Mouse (Mus musculus): ENCODE data around the gene Cpsf2. TPM values are rescaled to one million over a fixed set of nuclear protein-coding genes. Genes with fewer than 3 reads are reported as not detected.

Gene Cpsf2
- total and polyA plus RNA-seq, 3 experiments, result 32.7 to 42.0 (median 34.6) TPM

GRCm38 (mm10) chr12:101974571-101974970, 1.2 kb upstream of the Cpsf2 start:
- Histone ChIP-seq H3K79me2 (replicated peaks; ENCODE audit: control insufficient read depth, extremely low read depth, insufficient read depth, poor library complexity, severe bottlenecking) (peaks cover 64% of the 10 kb centered on the region), H3K4me3 (replicated peaks in 1 of 3; ENCODE audit: low read depth in 2 of 3, low read length in 2 of 3, poor library complexity in 1 of 3) (peak overlapping the region; percentile 81 to 91 (median 91)), H3K4me1 (ENCODE audit: control insufficient read depth in 1 of 2, insufficient read depth in 2 of 2) (peaks cover 6 to 66% of the 10 kb centered on the region in 2 experiments; a peak in 3 of 4 replicates), H3K9me3 (replicated peaks; ENCODE audit: low read length) (no peaks in the 10 kb centered on the region), H3K4me2 (ENCODE audit: insufficient read depth, low read depth, poor library complexity, severe bottlenecking) (peak overlapping the region; percentile 79), H3K9ac (ENCODE audit: insufficient read depth, low read depth) (peak overlapping the region; percentile 90), H3K36me3 (replicated peaks in 1 of 2; ENCODE audit: control insufficient read depth in 1 of 2, insufficient read depth in 1 of 2, low read length in 1 of 2) (peaks cover 6 to 27% of the 10 kb centered on the region in 2 experiments), H3K27me3 (replicated peaks) (no peaks in the 10 kb centered on the region), H3K27ac (ENCODE audit: insufficient read depth, low read depth) (no peak overlapping the region)
- dilution Hi-C loops (cut with MboI; ENCODE audit: extremely low pct_ligation_motif_present, extremely low pct_unique_long_range_greater_than_20kb, low sequenced_read_pairs) (no loop called here), in situ Hi-C loops (cut with MboI; ENCODE audit: low pct_ligation_motif_present, low pct_unique_long_range_greater_than_20kb, low sequenced_read_pairs) (no loop called here)
- TF ChIP-seq JUN (IDR thresholded peaks at IDR 0.05; ENCODE audit: insufficient read depth, low read depth, low read length), result no peak
- TF ChIP-seq HCFC1 (IDR thresholded peaks at IDR 0.05; ENCODE audit: low read depth, low read length), result no peak
- no peak for TF ChIP-seq JUND (conservative IDR thresholded peaks at IDR 0.05; ENCODE audit: low read depth, low read length)
- TF ChIP-seq ZC3H11A (IDR thresholded peaks at IDR 0.05; ENCODE audit: low read depth, low read length), result no peak
- no peak for TF ChIP-seq USF1 (IDR thresholded peaks at IDR 0.05; ENCODE audit: low read depth, low read length)
- TF ChIP-seq CHD1 (IDR thresholded peaks at IDR 0.05; ENCODE audit: low read depth, low read length), result no peak
- TF ChIP-seq USF2 (conservative IDR thresholded peaks at IDR 0.05; ENCODE audit: low read depth, low read length), result no peak
- no peak for TF ChIP-seq SIN3A (IDR thresholded peaks at IDR 0.05; ENCODE audit: low read length)
- no peak for TF ChIP-seq MEF2A (IDR thresholded peaks at IDR 0.05; ENCODE audit: borderline replicate concordance, low read depth, low read length)
- TF ChIP-seq IRF4 (IDR thresholded peaks at IDR 0.05; ENCODE audit: low read depth, low read length), result no peak
- no peak for TF ChIP-seq MYC (IDR thresholded peaks at IDR 0.05; ENCODE audit: low read depth, low read length)
- TF ChIP-seq ELF1 (IDR thresholded peaks at IDR 0.05; ENCODE audit: low read depth, low read length), result no peak
- no peak for TF ChIP-seq MXI1 (IDR thresholded peaks at IDR 0.05; ENCODE audit: low read depth, low read length)
- TF ChIP-seq BHLHE40 (IDR thresholded peaks at IDR 0.05; ENCODE audit: low read depth, low read length), result no peak
- TF ChIP-seq MAX (IDR thresholded peaks at IDR 0.05; ENCODE audit: low read length), result no peak
- TF ChIP-seq CHD2 (IDR thresholded peaks at IDR 0.05; ENCODE audit: low read length), result no peak
- TF ChIP-seq MAZ (IDR thresholded peaks at IDR 0.05; ENCODE audit: low read depth, low read length), result no peak
- TF ChIP-seq GABPA (IDR thresholded peaks at IDR 0.05; ENCODE audit: insufficient replicate concordance, low read depth, low read length), result no peak
- no peak for TF ChIP-seq E2F4 (IDR thresholded peaks at IDR 0.05; ENCODE audit: insufficient replicate concordance, low read depth, low read length)
- no peak for TF ChIP-seq POLR2A (IDR thresholded peaks at IDR 0.05; ENCODE audit: low read depth, low read length)
- no peak for DNase-seq (ENCODE audit: extremely low read depth)

- no peaks in the 10 kb centered on the region for H3K9me3 ChIP-seq (replicated peaks; ENCODE audit: low read length)
- H3K4me1 ChIP-seq (ENCODE audit: control insufficient read depth in 1 of 2, insufficient read depth in 2 of 2), result peaks cover 8 to 66% of the 10 kb centered on the region in 2 experiments; a peak in 3 of 4 replicates
- peak overlapping the region; percentile 90 for H3K9ac ChIP-seq (ENCODE audit: insufficient read depth, low read depth)
- H3K27ac ChIP-seq (ENCODE audit: insufficient read depth, low read depth), result 0 out of 2 replicates have a peak overlapping the region, but pooled peaks have one; percentile 89
- peak overlapping the region; percentile 81 to 91 (median 91) for H3K4me3 ChIP-seq (replicated peaks in 1 of 3; ENCODE audit: low read depth in 2 of 3, low read length in 2 of 3, poor library complexity in 1 of 3)
- H3K36me3 ChIP-seq (replicated peaks in 1 of 2; ENCODE audit: control insufficient read depth in 1 of 2, insufficient read depth in 1 of 2, low read length in 1 of 2), result peaks cover 6 to 26% of the 10 kb centered on the region in 2 experiments
- dilution Hi-C loops (cut with MboI; ENCODE audit: extremely low pct_ligation_motif_present, extremely low pct_unique_long_range_greater_than_20kb, low sequenced_read_pairs) (no loop called here), in situ Hi-C loops (cut with MboI; ENCODE audit: low pct_ligation_motif_present, low pct_unique_long_range_greater_than_20kb, low sequenced_read_pairs) (no loop called here)
- no peaks in the 10 kb centered on the region for H3K27me3 ChIP-seq (replicated peaks)
- H3K4me2 ChIP-seq (ENCODE audit: insufficient read depth, low read depth, poor library complexity, severe bottlenecking), result peak overlapping the region; percentile 79
- TF ChIP-seq NRF1 (IDR thresholded peaks at IDR 0.05; ENCODE audit: low read depth, low read length), result no peak
- TF ChIP-seq PAX5 (IDR thresholded peaks at IDR 0.05; ENCODE audit: low read length), result no peak
- TF ChIP-seq CTCF (conservative IDR thresholded peaks at IDR 0.05 in 1 of 2, IDR thresholded peaks at IDR 0.05 in 1 of 2; ENCODE audit: low read depth in 2 of 2, low read length in 2 of 2), result no peak
- TF ChIP-seq MAFK (IDR thresholded peaks at IDR 0.05; ENCODE audit: insufficient replicate concordance, low read length), result no peak
- TF ChIP-seq POLR2AphosphoS2 (IDR thresholded peaks at IDR 0.05; ENCODE audit: low read depth, low read length), result no peak
- TF ChIP-seq BHLHE40 (IDR thresholded peaks at IDR 0.05; ENCODE audit: low read depth, low read length), result no peak
- TF ChIP-seq ZNF384 (IDR thresholded peaks at IDR 0.05; ENCODE audit: low read depth, low read length), result no peak
- TF ChIP-seq MYC (IDR thresholded peaks at IDR 0.05; ENCODE audit: low read depth, low read length), result peak; percentile 50; the same call in 1 of the 2 replicates
- no peak for DNase-seq (ENCODE audit: extremely low read depth)
- peaks cover 69% of the 10 kb centered on the region for H3K79me2 ChIP-seq (replicated peaks; ENCODE audit: control insufficient read depth, extremely low read depth, insufficient read depth, poor library complexity, severe bottlenecking)
Measured at GRCm38 (mm10) chr12:101975167-101975600, 604 bp upstream of the Cpsf2 start.
